Mouse (Mus musculus): ENCODE data around the gene Tubb2a. TPM values are rescaled to one million over a fixed set of nuclear protein-coding genes. Genes with fewer than 3 reads are reported as not detected.

Tubb2a gene
- polyA plus RNA-seq (2012; rRNA removed; ENCODE audit: low replicate concordance), result 118 and 147 TPM in 2 replicates

GRCm38 (mm10) chr13:34077492-34078271 is at the start of gene Tubb2a:
Tubb2a (minus strand) TSS chr13:34078007.

GRCm38 (mm10) chr13:34037172-34038055 is 40.4 kb downstream of the Tubb2a start, which contains the start of gene Bphl:
Bphl (plus strand) TSS chr13:34037597.

Other genes with a start within 250 kb of the Tubb2a start
- gene Serpinb6e, start 234.6 kb downstream of the Tubb2a start, polyA plus RNA-seq (2012; rRNA removed; ENCODE audit: low replicate concordance), result not detected in 2 replicates
- not detected in 2 replicates for gene Serpinb6c, start 172.3 kb downstream of the Tubb2a start, polyA plus RNA-seq (2012; rRNA removed; ENCODE audit: low replicate concordance)
- 1.6 and 2.3 TPM in 2 replicates for gene Nqo2, start 113.3 kb downstream of the Tubb2a start, polyA plus RNA-seq (2012; rRNA removed; ENCODE audit: low replicate concordance)
- 4.6 and 16.3 TPM in 2 replicates for gene Ripk1, start 75.6 kb downstream of the Tubb2a start, polyA plus RNA-seq (2012; rRNA removed; ENCODE audit: low replicate concordance)
- 40.0 and 143 TPM in 2 replicates for gene Serpinb6a, start 75.2 kb downstream of the Tubb2a start, polyA plus RNA-seq (2012; rRNA removed; ENCODE audit: low replicate concordance)
- gene Bphl, start 40.4 kb downstream of the Tubb2a start, polyA plus RNA-seq (2012; rRNA removed; ENCODE audit: low replicate concordance), result 8.8 and 14.4 TPM in 2 replicates
- gene Tubb2b, start 52.5 kb upstream of the Tubb2a start, polyA plus RNA-seq (2012; rRNA removed; ENCODE audit: low replicate concordance), result 16.0 and 20.0 TPM in 2 replicates
- gene Psmg4, start 85.0 kb upstream of the Tubb2a start, polyA plus RNA-seq (2012; rRNA removed; ENCODE audit: low replicate concordance), result 71.7 and 123 TPM in 2 replicates